Mouse (Mus musculus): Measurements from ENCODE around the gene Enoph1. TPM values are rescaled to one million over a fixed set of nuclear protein-coding genes. Genes with fewer than 3 reads are reported as not detected.

The Enoph1 gene
- polyA plus RNA-seq, 1 experiment, result 43.4 TPM

GRCm38 (mm10) chr5:100035950-100036349, 3.8 kb upstream of the Enoph1 start:
- no peaks in the 10 kb centered on the region for H3K4me1 ChIP-seq (ENCODE audit: control insufficient read depth, insufficient read depth, low read length)
- H3K9me3 ChIP-seq (replicated peaks; ENCODE audit: control insufficient read depth, insufficient read depth, low read length, poor library complexity, severe bottlenecking), result no peaks in the 10 kb centered on the region
- H3K27ac ChIP-seq (ENCODE audit: insufficient read depth, low read length), result no peak overlapping the region
- no peak overlapping the region for H3K9ac ChIP-seq (ENCODE audit: low read depth, poor library complexity, severe bottlenecking)
- H3K27me3 ChIP-seq (ENCODE audit: control insufficient read depth, insufficient read depth, low read length, poor library complexity, severe bottlenecking), result no peaks in the 10 kb centered on the region
- peaks cover 57% of the 10 kb centered on the region for H3K36me3 ChIP-seq (ENCODE audit: control insufficient read depth, insufficient read depth, low read length, poor library complexity, severe bottlenecking)
- no peak overlapping the region for H3K4me3 ChIP-seq (ENCODE audit: low read depth, low read length)
- no peak for TF ChIP-seq POLR2A (IDR thresholded peaks at IDR 0.05; ENCODE audit: insufficient read depth, low read length)
- peak; percentile 12 for TF ChIP-seq CTCF (IDR thresholded peaks at IDR 0.05; ENCODE audit: low read depth, low read length)

GRCm38 (mm10) chr5:100036681-100037080, 3.1 kb upstream of the Enoph1 start:
- Histone ChIP-seq H3K9me3 (replicated peaks; ENCODE audit: control insufficient read depth, insufficient read depth, low read length, poor library complexity, severe bottlenecking) (no peaks in the 10 kb centered on the region), H3K4me3 (ENCODE audit: low read depth, low read length) (peak overlapping the region; percentile 52), H3K27me3 (ENCODE audit: control insufficient read depth, insufficient read depth, low read length, poor library complexity, severe bottlenecking) (no peaks in the 10 kb centered on the region), H3K4me1 (ENCODE audit: control insufficient read depth, insufficient read depth, low read length) (no peaks in the 10 kb centered on the region), H3K36me3 (ENCODE audit: control insufficient read depth, insufficient read depth, low read length, poor library complexity, severe bottlenecking) (peaks cover 57% of the 10 kb centered on the region), H3K27ac (ENCODE audit: insufficient read depth, low read length) (no peak overlapping the region), H3K9ac (ENCODE audit: low read depth, poor library complexity, severe bottlenecking) (peak overlapping the region; percentile 98; the same call in 1 of the 2 replicates)
- TF ChIP-seq CTCF (IDR thresholded peaks at IDR 0.05; ENCODE audit: low read depth, low read length) (no peak), POLR2A (IDR thresholded peaks at IDR 0.05; ENCODE audit: insufficient read depth, low read length) (no peak), EP300 (IDR thresholded peaks at IDR 0.05; ENCODE audit: insufficient read depth, low read depth, low read length) (no peak)

- Histone ChIP-seq H3K4me1 (ENCODE audit: control insufficient read depth, insufficient read depth, low read length) (no peaks in the 10 kb centered on the region), H3K4me3 (ENCODE audit: low read depth, low read length) (peak overlapping the region; percentile 99), H3K9me3 (replicated peaks; ENCODE audit: control insufficient read depth, insufficient read depth, low read length, poor library complexity, severe bottlenecking) (no peaks in the 10 kb centered on the region), H3K9ac (ENCODE audit: low read depth, poor library complexity, severe bottlenecking) (peak overlapping the region; percentile 98), H3K27ac (ENCODE audit: insufficient read depth, low read length) (peak overlapping the region; percentile 69; the same call in 1 of the 2 replicates), H3K27me3 (ENCODE audit: control insufficient read depth, insufficient read depth, low read length, poor library complexity, severe bottlenecking) (no peaks in the 10 kb centered on the region), H3K36me3 (ENCODE audit: control insufficient read depth, insufficient read depth, low read length, poor library complexity, severe bottlenecking) (peaks cover 49% of the 10 kb centered on the region)
- TF ChIP-seq CTCF (IDR thresholded peaks at IDR 0.05; ENCODE audit: low read depth, low read length) (no peak), EP300 (IDR thresholded peaks at IDR 0.05; ENCODE audit: insufficient read depth, low read depth, low read length) (no peak), POLR2A (IDR thresholded peaks at IDR 0.05; ENCODE audit: insufficient read depth, low read length) (no peak)
Observed at GRCm38 (mm10) chr5:100037965-100038713, 1.6 kb upstream of the Enoph1 start.

DNA sequence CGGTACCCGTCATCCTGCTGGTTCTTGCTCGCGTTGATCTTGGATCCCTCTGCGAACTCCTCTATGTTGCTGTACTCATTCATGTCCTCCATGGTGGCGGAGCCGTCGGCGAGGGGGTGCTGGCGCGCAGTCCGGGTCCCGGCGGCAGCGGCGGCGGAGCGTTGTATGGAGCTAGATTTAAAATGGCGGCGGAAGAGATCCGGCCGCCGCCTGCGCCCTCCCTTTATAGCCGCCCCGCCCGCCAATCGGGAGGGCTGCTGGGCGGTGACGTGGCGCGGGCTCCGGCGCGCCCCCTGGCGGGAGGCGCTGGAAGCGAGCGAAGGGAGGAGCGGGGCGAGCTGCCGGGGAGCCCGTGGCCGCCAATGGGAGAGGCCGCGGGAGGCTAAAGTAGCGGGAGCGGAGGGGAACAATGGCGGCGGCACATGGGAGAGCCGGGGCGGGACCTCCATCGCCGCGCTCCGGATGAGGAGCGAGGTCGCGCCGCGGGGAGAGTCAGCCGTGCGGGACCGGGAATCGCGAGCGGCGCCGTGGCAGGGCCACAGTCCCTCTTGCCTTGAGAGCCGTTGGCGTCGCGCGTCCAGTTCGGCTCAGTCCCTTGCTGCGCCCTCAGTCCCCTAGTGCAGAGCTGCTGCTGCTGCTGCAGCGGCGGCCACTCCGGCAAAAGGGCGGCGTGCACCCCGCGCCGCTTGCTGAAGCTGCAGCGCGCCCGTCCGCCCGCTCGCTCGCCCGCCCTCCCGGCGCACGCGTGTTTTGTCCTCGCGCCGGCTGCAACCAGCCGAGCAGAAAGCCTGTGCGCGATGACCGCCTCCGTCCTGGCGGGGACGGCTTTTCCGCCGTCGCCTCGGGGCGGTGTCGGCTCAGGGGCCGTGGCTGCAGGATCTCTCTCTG, 827 bp upstream of the Enoph1 start:
- H3K27me3 ChIP-seq (ENCODE audit: control insufficient read depth, insufficient read depth, low read length, poor library complexity, severe bottlenecking), result no peaks in the 10 kb centered on the region
- H3K9ac ChIP-seq (ENCODE audit: low read depth, poor library complexity, severe bottlenecking), result peak overlapping the region; percentile 98
- H3K9me3 ChIP-seq (replicated peaks; ENCODE audit: control insufficient read depth, insufficient read depth, low read length, poor library complexity, severe bottlenecking), result no peaks in the 10 kb centered on the region
- H3K4me1 ChIP-seq (ENCODE audit: control insufficient read depth, insufficient read depth, low read length), result no peaks in the 10 kb centered on the region
- H3K4me3 ChIP-seq (ENCODE audit: low read depth, low read length), result peak overlapping the region; percentile 99
- TF ChIP-seq POLR2A (IDR thresholded peaks at IDR 0.05; ENCODE audit: insufficient read depth, low read length) (peak; percentile 18), EP300 (IDR thresholded peaks at IDR 0.05; ENCODE audit: insufficient read depth, low read depth, low read length) (no peak), CTCF (IDR thresholded peaks at IDR 0.05; ENCODE audit: low read depth, low read length) (peak; percentile 72)
- peaks cover 42% of the 10 kb centered on the region for H3K36me3 ChIP-seq (ENCODE audit: control insufficient read depth, insufficient read depth, low read length, poor library complexity, severe bottlenecking)
- H3K27ac ChIP-seq (ENCODE audit: insufficient read depth, low read length), result peak overlapping the region; percentile 69; the same call in 1 of the 2 replicates

DNA sequence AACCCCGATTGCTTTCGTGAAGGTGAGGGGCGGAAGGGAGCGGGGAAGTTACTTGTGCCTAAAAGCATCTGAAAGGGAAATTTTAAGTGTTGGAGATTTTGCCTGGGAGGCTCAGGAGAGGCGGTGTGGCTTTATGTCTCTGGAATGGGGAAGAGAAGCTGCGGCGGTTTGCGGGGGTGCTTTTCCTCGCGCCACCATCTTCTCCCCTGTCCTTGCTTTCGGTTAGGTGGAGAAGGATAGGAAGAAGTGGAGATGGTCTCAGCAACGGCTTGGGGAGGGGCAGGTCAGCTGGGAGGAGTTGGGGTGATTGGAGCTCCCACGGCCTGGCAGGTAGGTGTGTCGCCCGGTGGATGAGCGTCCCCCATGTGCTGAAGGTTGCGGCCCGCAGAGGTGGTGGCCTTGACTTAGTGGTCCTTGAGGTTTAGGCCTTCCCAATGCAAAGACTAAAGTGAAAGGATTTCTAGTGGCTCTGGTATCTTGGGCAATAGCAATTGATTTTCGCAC, 548 bp downstream of the Enoph1 start:
- peak overlapping the region; percentile 91 for H3K4me3 ChIP-seq (ENCODE audit: low read depth, low read length)
- H3K27me3 ChIP-seq (ENCODE audit: control insufficient read depth, insufficient read depth, low read length, poor library complexity, severe bottlenecking), result no peaks in the 10 kb centered on the region
- peaks cover 28% of the 10 kb centered on the region for H3K36me3 ChIP-seq (ENCODE audit: control insufficient read depth, insufficient read depth, low read length, poor library complexity, severe bottlenecking)
- H3K4me1 ChIP-seq (ENCODE audit: control insufficient read depth, insufficient read depth, low read length), result peaks cover 5% of the 10 kb centered on the region
- peak overlapping the region; percentile 98 for H3K9ac ChIP-seq (ENCODE audit: low read depth, poor library complexity, severe bottlenecking)
- TF ChIP-seq CTCF (IDR thresholded peaks at IDR 0.05; ENCODE audit: low read depth, low read length), result no peak
- no peak for TF ChIP-seq EP300 (IDR thresholded peaks at IDR 0.05; ENCODE audit: insufficient read depth, low read depth, low read length)
- TF ChIP-seq POLR2A (IDR thresholded peaks at IDR 0.05; ENCODE audit: insufficient read depth, low read length), result no peak
- no peaks in the 10 kb centered on the region for H3K9me3 ChIP-seq (replicated peaks; ENCODE audit: control insufficient read depth, insufficient read depth, low read length, poor library complexity, severe bottlenecking)
- H3K27ac ChIP-seq (ENCODE audit: insufficient read depth, low read length), result peak overlapping the region; percentile 60

Data from ES-Bruce4 (cell line).